Mouse (Mus musculus) mouse embryonic stem cell (cell line): ENCODE results near the gene Rras2.

Source experiments
- in situ Hi-C, 2 experiments: fragments of 300-500 bp; cut with MboI; formaldehyde crosslinking; loops; 1 replicate in 1 of 2; 3 replicates in 1 of 2; pipeline ENCODE4 v1.14.3; 2019 to 2020; ENCODE audit warnings: low sequenced_read_pairs in 2 of 2, low pct_unique_long_range_greater_than_20kb in 1 of 2, mixed read lengths in 1 of 2; ENCODE audit not compliant: unreplicated experiment in 1 of 2

The Rras2 gene

DNA sequence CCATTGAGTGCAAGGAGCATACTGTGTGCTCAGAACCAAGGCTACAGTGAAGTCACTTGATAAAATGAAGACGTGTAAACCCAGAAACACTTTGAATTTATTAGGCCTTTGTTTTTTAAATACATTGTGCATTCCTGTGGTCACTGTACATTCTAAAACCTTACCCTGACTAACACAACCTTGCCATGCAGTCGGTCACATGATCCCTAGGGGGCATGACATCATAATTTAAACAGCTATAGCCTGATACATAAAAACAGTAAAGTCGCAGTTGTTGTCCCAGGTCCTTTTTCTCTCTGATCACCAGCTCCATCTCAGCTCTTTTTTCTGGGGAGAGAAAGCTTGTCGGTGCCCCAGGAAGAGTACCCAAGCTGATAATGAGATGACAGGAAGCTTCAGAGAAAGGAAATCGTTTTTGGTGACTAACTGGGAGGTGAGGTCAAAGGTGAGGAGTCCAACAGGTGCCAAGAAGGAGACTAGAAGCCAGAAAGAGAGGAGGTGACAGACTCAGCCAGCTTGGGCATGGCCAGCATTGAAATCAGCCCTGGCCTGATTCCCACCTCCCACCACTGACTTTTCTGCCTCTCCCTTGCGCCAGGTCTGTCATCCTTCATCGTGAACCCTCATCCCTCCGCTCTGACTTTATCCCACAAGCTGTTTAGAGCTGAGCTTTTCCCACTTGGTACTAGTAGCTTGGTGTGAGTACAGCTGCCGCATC, 105.7 kb downstream of the Rras2 start:
- in situ Hi-C loops = no loop called here

DNA sequence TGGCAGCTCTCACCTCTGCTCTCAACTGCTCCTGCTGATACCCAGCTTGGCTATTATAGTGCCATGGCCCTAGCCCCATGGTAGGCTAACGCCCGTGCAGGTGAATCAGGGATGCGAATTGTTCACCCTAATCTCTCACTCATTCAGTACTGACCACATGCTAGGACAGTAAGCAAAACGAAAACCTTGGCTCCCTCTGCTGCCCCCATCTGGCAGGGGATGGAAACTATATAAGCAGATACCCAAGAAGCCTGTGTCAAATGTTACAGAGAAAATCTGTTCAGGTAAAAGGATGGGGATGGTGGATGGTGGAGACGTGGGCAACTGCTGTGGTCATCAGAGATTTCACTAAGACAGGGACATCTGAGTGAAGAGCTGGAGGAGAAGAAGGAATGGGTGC, 110.0 kb downstream of the Rras2 start:
- in situ Hi-C loops = no loop called here

DNA sequence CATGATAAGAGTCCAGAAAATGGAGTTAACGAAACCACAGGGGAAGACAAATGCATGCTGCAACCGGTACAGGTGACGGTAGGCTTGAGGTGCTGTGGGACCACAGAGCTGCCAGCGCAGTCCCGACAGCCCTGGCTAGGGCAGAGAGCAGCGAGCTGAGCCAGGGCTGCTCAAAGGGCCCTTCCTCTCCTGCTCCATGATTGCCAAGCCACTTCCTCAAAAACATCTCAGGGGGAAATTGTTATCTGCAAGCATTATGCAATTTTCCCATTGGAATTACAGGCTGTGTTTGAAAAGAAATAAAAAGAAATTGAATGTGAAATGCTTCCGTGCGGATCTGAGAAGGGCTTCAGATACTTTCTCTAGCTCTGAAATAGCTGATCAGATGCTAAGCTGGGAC, 111.1 kb downstream of the Rras2 start:
- in situ Hi-C loops = no loop called here

DNA sequence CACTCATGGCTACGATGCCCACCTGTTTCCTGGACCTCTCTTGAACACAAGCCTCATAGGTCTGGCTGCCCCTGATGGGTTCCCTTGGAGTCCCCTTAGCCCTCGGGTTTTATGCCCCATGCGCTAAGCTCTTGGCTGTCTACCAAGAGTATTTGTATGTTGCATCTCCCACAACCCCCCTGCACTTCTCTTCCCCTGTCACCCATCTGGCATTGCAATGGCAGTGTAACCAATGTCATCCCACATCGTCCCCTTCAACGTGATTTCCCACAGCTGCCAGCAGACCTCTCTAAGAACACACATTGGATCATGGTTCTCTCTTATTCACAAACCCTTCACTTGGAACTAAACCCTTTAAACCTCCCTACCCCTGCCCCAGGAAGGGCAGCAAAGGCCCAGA, 112.1 kb downstream of the Rras2 start:
- in situ Hi-C loops = no loop called here

DNA sequence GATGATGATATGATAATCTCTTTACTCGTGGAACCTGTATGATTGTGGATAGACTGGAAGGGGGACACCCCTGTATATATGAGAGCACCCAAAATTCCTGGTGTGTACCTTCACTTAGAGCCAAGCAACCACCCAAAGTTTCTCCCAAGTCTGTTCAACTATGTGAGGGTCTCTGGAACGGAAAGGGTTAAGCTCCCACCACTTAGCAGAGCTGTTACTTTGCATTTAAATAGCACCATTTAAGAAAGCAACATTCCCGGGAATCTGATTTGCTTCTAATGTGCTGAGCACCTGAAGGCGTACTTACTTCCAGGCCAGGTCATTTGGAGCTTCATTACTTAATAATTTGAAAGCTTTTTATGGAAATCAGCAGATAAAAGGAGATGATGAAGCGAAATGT, 113.4 kb downstream of the Rras2 start:
- in situ Hi-C loops = no loop called here

DNA sequence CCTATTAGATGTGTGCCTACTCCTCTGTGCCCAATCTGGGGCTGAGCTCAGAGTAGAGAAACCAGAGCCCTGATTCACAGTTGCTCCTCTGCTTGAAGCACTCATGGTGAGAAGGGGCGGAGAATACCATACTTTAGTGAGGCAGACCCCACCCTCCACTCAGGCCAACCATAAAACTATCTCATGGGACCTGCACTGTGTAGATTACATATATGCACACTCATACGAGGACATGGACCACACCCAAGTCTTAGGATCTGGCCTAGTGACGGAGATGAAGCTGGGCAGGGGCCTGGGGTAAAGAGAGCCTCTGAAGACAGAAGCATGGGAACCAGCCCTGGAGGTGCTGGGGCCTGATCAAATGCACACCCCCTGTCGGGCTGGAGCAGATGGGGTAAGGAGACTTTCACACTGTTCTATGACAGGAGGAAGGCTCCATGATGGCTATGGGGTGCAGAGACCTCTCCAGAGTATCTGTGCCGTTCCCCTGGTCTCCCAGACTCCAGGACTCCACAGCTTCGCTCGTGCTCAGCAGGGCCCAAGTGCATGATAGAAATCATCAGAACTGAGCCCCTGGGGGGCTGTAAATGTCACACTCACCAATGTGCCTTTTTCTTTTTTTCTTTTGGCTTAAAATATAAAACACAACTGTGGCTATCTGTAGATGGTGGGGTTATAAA, 119.8 kb downstream of the Rras2 start:
- in situ Hi-C loops = no loop called here
